Comparison of ENCODE assay signal across 8 mouse cellular contexts in genomic region chr2:129129987-129130545, GRCm38 (mm10). TPM values are rescaled to one million over a fixed set of nuclear protein-coding genes. Genes with fewer than 3 reads are reported as not detected.
A peak's percentile ranks its signal among the peaks of the same experiment; 100 is the strongest.
DNase-seq lines count a peak whose midpoint lies in the region; ATAC-seq and TF ChIP-seq lines count a peak whose summit lies in the region.

No protein-coding gene starts in this region.

- 38% methylated on average over 18 of the region's 18 CpGs for WGBS in forebrain, embryonic 12.5 days
- WGBS in kidney, postnatal 0 days: 38% methylated on average over 18 of the region's 18 CpGs
- 33% methylated on average over 18 of the region's 18 CpGs for WGBS in stomach, postnatal 0 days

- H3K4me3 ChIP-seq in megakaryocyte, embryonic 14.5 days (replicated peaks): peak overlapping the region; percentile 94
- H3K4me3 ChIP-seq in forebrain, embryonic 12.5 days (replicated peaks): peak overlapping the region; percentile 61
- peak overlapping the region; percentile 51 for H3K4me3 ChIP-seq in kidney, postnatal 0 days (replicated peaks; ENCODE audit: low read depth, low read length)
- peak overlapping the region; percentile 72 for H3K4me3 ChIP-seq in stomach, postnatal 0 days (ENCODE audit: low read depth, low read length)

- H3K9me3 ChIP-seq in megakaryocyte, embryonic 14.5 days: no peaks in the 10 kb centered on the region
- H3K9me3 ChIP-seq in forebrain, embryonic 12.5 days: 0 out of 2 replicates have a peak, but pooled peaks cover 6% of the 10 kb centered on the region
- no peaks in the 10 kb centered on the region for H3K9me3 ChIP-seq in kidney, postnatal 0 days (replicated peaks; ENCODE audit: low read length)
- H3K9me3 ChIP-seq in stomach, postnatal 0 days (ENCODE audit: control insufficient read depth, low read length): 0 out of 2 replicates have a peak, but pooled peaks cover 4% of the 10 kb centered on the region

- peak; percentile 37 for DNase-seq in adrenal gland, postnatal 14 days
- DNase-seq in kidney, postnatal 0 days (ENCODE audit: low spot score): peak; percentile 3
- DNase-seq in mesoderm, embryonic 11.5 days (ENCODE audit: low read depth, low spot score): peak; percentile 20
- DNase-seq in stomach, postnatal 0 days (ENCODE audit: low spot score): no peak
- no peak for DNase-seq in layer of hippocampus, adult 9-11 months

- TF ChIP-seq CTCF in kidney, postnatal 0 days (IDR thresholded peaks at IDR 0.05; ENCODE audit: low read depth): no peak
- TF ChIP-seq CTCF in stomach, postnatal 0 days (IDR thresholded peaks at IDR 0.05; ENCODE audit: low read depth): no peak

- H3K4me1 ChIP-seq in megakaryocyte, embryonic 14.5 days: peaks cover 38% of the 10 kb centered on the region
- H3K4me1 ChIP-seq in forebrain, embryonic 12.5 days: peaks cover 15% of the 10 kb centered on the region
- H3K4me1 ChIP-seq in kidney, postnatal 0 days (replicated peaks; ENCODE audit: insufficient read depth, low read length): peaks cover 2% of the 10 kb centered on the region; the same call in 1 of the 2 replicates
- 0 out of 2 replicates have a peak, but pooled peaks cover 4% of the 10 kb centered on the region for H3K4me1 ChIP-seq in stomach, postnatal 0 days (replicated peaks; ENCODE audit: control insufficient read depth, insufficient read depth)

- peak overlapping the region; percentile 78 for H3K4me2 ChIP-seq in forebrain, embryonic 12.5 days
- peak overlapping the region; percentile 56 for H3K4me2 ChIP-seq in kidney, postnatal 0 days (ENCODE audit: low read length)
- H3K4me2 ChIP-seq in stomach, postnatal 0 days (replicated peaks; ENCODE audit: low read depth): peak overlapping the region; percentile 70

- H3K9ac ChIP-seq in forebrain, embryonic 12.5 days: peak overlapping the region; percentile 71
- H3K9ac ChIP-seq in kidney, postnatal 0 days (ENCODE audit: low read depth, low read length): peak overlapping the region; percentile 61
- peak overlapping the region; percentile 55 for H3K9ac ChIP-seq in stomach, postnatal 0 days (ENCODE audit: low read length)

- H3K27ac ChIP-seq in forebrain, embryonic 12.5 days: peak overlapping the region; percentile 85
- H3K27ac ChIP-seq in kidney, postnatal 0 days: peak overlapping the region; percentile 93
- H3K27ac ChIP-seq in stomach, postnatal 0 days (replicated peaks): peak overlapping the region; percentile 84

- TF ChIP-seq EP300 in stomach, postnatal 0 days (optimal IDR thresholded peaks at IDR 0.05): no peak

- no peaks in the 10 kb centered on the region for H3K27me3 ChIP-seq in megakaryocyte, embryonic 14.5 days (replicated peaks)
- no peaks in the 10 kb centered on the region for H3K27me3 ChIP-seq in forebrain, embryonic 12.5 days
- H3K27me3 ChIP-seq in kidney, postnatal 0 days (ENCODE audit: insufficient read depth, low read length): no peaks in the 10 kb centered on the region
- H3K27me3 ChIP-seq in stomach, postnatal 0 days (ENCODE audit: control insufficient read depth, insufficient read depth, low read length): no peaks in the 10 kb centered on the region

- H3K36me3 ChIP-seq in megakaryocyte, embryonic 14.5 days (replicated peaks; ENCODE audit: low read length): peaks cover 64% of the 10 kb centered on the region
- H3K36me3 ChIP-seq in forebrain, embryonic 12.5 days (replicated peaks): peaks cover 55% of the 10 kb centered on the region
- peaks cover 29% of the 10 kb centered on the region for H3K36me3 ChIP-seq in kidney, postnatal 0 days (ENCODE audit: insufficient read depth, low read length)
- peaks cover 12% of the 10 kb centered on the region; the same call in 1 of the 2 replicates for H3K36me3 ChIP-seq in stomach, postnatal 0 days (ENCODE audit: control insufficient read depth, insufficient read depth, low read length)

- no peak for ATAC-seq in megakaryocyte, adult 5-6 weeks (ENCODE audit: poor library complexity, severe bottlenecking)
- peak; percentile 21; the same call in 1 of the 2 replicates for ATAC-seq in forebrain, embryonic 12.5 days (ENCODE audit: low FRiP score)
- ATAC-seq in kidney, postnatal 0 days (replicated peaks; ENCODE audit: low FRiP score, low read depth): peak; percentile 15; the same call in 1 of the 2 replicates
- peak; percentile 41 for ATAC-seq in stomach, postnatal 0 days (ENCODE audit: low FRiP score, low TSS enrichment)

RNA-seq across cellular contexts. Expression of gene Chchd5, which starts 0.6 kb away (rescaled TPM):
- polyA plus RNA-seq in megakaryocyte, embryonic 14.5 days (2012; ENCODE audit: insufficient read depth, low replicate concordance): 6.1 and 19.5 TPM in 2 replicates
- 11.9 and 13.0 TPM in 2 replicates for total RNA-seq in megakaryocyte, adult 5-6 weeks (2015)
- 9.4 and 11.9 TPM in 2 replicates for total RNA-seq in megakaryocyte, adult 5-6 weeks (2017)
- 19.7 and 20.3 TPM in 2 replicates for total RNA-seq in adrenal gland, postnatal 14 days (2021)
- 21.8 and 23.3 TPM in 2 replicates for polyA plus RNA-seq in forebrain, embryonic 12.5 days (2016; fragmentation: Nextera tagmentation; extraction: Ambion mirVana)
- 24.9 and 26.8 TPM in 2 replicates for polyA plus RNA-seq in kidney, postnatal 0 days (2015; fragmentation: Nextera tagmentation; extraction: Ambion mirVana)
- 15.5 and 15.8 TPM in 2 replicates for polyA plus RNA-seq in stomach, postnatal 0 days (2015; fragmentation: Nextera tagmentation; extraction: Ambion mirVana)

RNA-seq across cellular contexts. Expression of gene Polr1b, which starts 29.3 kb away (rescaled TPM):
- 1.9 and 2.2 TPM in 2 replicates for polyA plus RNA-seq in megakaryocyte, embryonic 14.5 days (2012; ENCODE audit: insufficient read depth, low replicate concordance)
- 2.6 and 3.3 TPM in 2 replicates for total RNA-seq in megakaryocyte, adult 5-6 weeks (2015)
- 7.1 and 11.7 TPM in 2 replicates for total RNA-seq in megakaryocyte, adult 5-6 weeks (2017)
- 15.6 and 19.5 TPM in 2 replicates for total RNA-seq in adrenal gland, postnatal 14 days (2021)
- 27.1 and 27.9 TPM in 2 replicates for polyA plus RNA-seq in forebrain, embryonic 12.5 days (2016; fragmentation: Nextera tagmentation; extraction: Ambion mirVana)
- 17.4 and 19.5 TPM in 2 replicates for polyA plus RNA-seq in kidney, postnatal 0 days (2015; fragmentation: Nextera tagmentation; extraction: Ambion mirVana)
- polyA plus RNA-seq in stomach, postnatal 0 days (2015; fragmentation: Nextera tagmentation; extraction: Ambion mirVana): 9.3 and 9.5 TPM in 2 replicates

Comparison
In these comparisons a context has a peak if more than half of its experiments do, and no peak if none do; other contexts are left out.
1. DNase-seq: peak in adrenal gland, postnatal 14 days (single experiment), kidney, postnatal 0 days (single experiment) and mesoderm, embryonic 11.5 days (single experiment); none in stomach, postnatal 0 days (single experiment) and layer of hippocampus, adult 9-11 months (single experiment).
2. Peak in every context shown above with its lines, with median percentiles within 50 percentile points of each other: H3K4me3 ChIP-seq, H3K27ac ChIP-seq, H3K4me2 ChIP-seq and H3K9ac ChIP-seq.